Mouse (Mus musculus) forebrain, embryonic 14.5 days (tissue): ENCODE results near the gene Bicdl1. TPM values are rescaled to one million over a fixed set of nuclear protein-coding genes. Genes with fewer than 3 reads are reported as not detected.

Source experiments
- microRNA-seq: library from miRNA; unstranded; fragments of <30 nt; microRNA quantifications from one replicate; pipeline ENCODE4, GENCODE M21; 2016
- polyA plus RNA-seq: library from polyadenylated mRNA; unstranded; fragments of >200 nt; fragmentation: Nextera tagmentation; extraction: Ambion mirVana; gene quantifications from 2 replicates; pipeline ENCODE4 v1.2.1, GENCODE M21; 2014

The Bicdl1 gene
- polyA plus RNA-seq, 1 experiment from 2014 or later: 16.0 TPM

Small RNA genes within 50 kb of the gene (microRNA-seq; reads per million reads assigned to microRNA genes)
- gene Mir7030: not detected

Other genes with a start within 250 kb of the Bicdl1 start
- gene Sirt4, start 246.9 kb downstream of the Bicdl1 start, polyA plus RNA-seq: 19.5 and 24.3 TPM in 2 replicates
- 7.5 and 9.8 TPM in 2 replicates for gene Pxn, start 224.9 kb downstream of the Bicdl1 start, polyA plus RNA-seq
- 1,112 and 1,434 TPM in 2 replicates for gene Rplp0, start 172.2 kb downstream of the Bicdl1 start, polyA plus RNA-seq
- 29.2 and 41.2 TPM in 2 replicates for gene Gcn1l1, start 166.4 kb downstream of the Bicdl1 start, polyA plus RNA-seq
- gene Rab35, start 99.7 kb downstream of the Bicdl1 start, polyA plus RNA-seq: 17.7 and 18.7 TPM in 2 replicates
- gene Cit, start 113.7 kb upstream of the Bicdl1 start, polyA plus RNA-seq: 9.1 and 14.3 TPM in 2 replicates